Mouse (Mus musculus) bone marrow macrophage, adult 2 months (primary cell): Measurements from ENCODE around the gene Tent4a. TPM values are rescaled to one million over a fixed set of nuclear protein-coding genes. Genes with fewer than 3 reads are reported as not detected.

ENCODE experiments used
- H3K27ac ChIP-seq: 2 replicates; pipeline ENCODE4 v1.5.1; 2012; ENCODE audit warnings: low read depth, low read length; ENCODE audit not compliant: insufficient read depth
- H3K4me1 ChIP-seq: 2 replicates; pipeline ENCODE4 v1.6.1; 2012; ENCODE audit warnings: low read length; ENCODE audit not compliant: control insufficient read depth, insufficient read depth
- H3K4me3 ChIP-seq: 2 replicates; pipeline ENCODE4 v1.5.1; 2012; ENCODE audit warnings: mild to moderate bottlenecking, low read length, moderate library complexity; ENCODE audit not compliant: insufficient read depth
- CTCF ChIP-seq: IDR thresholded peaks from 2 replicates; pipeline ENCODE4 v1.5.1; 2012; ENCODE audit warnings: low read depth, mild to moderate bottlenecking, low read length, moderate library complexity
- POLR2A ChIP-seq: IDR thresholded peaks from 2 replicates; pipeline ENCODE4 v1.6.1; 2012; ENCODE audit warnings: mild to moderate bottlenecking, low read depth, low read length, borderline replicate concordance
- polyA plus RNA-seq: library from polyadenylated mRNA; stranded (reverse); fragments of >200 nt; gene quantifications from 2 replicates; pipeline ENCODE4 v1.2.4, GENCODE M21; 2012; ENCODE audit not compliant: missing spikeins, insufficient read depth, insufficient read length

The Tent4a gene
- polyA plus RNA-seq, 1 experiment: 15.0 TPM

DNA sequence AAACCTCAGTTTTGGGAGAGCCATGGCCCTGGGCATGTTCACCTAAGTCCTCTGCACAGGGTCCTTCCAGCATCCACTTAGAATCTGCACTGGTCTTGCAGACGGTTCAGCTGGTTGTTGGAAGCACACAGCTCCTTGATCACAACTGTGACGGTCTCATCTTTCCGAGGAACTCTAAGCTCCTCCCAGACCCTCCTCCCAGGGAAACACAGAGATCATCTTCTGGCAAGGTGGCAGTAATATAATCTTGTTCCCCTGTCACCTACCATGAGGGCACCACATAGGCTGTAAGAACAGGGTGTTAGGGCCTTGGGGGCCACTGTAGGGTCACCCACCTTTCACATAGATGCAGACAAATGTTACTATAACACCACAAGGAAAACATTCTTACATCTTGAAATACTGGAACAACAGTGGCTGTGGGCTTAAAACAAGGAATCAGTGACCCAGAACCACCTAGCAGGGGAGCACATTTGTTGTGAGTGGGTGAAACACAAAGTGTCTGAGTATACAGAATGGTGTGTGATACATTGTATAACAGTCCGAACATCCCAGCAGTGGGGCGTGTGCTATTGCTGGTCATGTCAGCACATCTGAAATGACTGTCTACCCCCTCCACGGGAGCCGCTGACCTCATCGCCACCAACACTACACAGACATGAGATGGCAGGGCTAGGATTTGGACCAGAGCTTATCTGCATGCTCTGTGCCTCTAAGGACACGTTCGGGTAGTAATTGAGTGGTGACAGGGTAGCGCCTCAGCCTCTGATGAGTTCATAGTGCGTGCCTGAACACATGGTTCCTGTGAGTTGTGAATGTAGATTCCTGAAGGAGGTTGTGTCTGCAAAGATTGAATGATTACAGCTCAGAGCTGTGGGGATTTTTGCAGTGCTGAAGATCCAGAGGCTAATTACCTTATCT lies 28.5 kb upstream of the Tent4a start:
- no peak for TF ChIP-seq CTCF
- no peak for TF ChIP-seq POLR2A
- Histone ChIP-seq H3K4me3 (no peak overlapping the region), H3K27ac (no peak overlapping the region), H3K4me1 (no peaks in the 10 kb centered on the region)

DNA sequence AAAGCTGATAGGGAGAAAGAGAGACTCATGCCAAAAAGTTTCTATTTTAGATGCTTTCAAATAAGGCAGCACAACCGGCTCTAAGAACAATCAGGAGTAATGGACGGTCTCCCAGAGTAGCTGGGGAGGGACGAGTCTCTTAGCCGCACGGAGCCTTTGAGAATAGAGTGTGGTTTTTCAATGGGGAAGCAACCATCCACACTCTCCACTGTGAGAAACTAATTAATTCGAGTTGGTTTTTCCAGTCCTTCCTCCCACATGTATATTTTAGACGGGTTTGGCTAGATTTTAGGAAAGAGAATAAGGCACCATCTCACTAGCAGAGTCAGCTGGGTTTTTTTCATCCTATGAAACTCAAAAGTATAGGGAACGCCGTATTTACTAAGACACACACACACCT lies 27.6 kb upstream of the Tent4a start:
- TF ChIP-seq POLR2A: no peak
- no peak for TF ChIP-seq CTCF
- no peak overlapping the region for H3K27ac ChIP-seq
- no peak overlapping the region for H3K4me3 ChIP-seq
- H3K4me1 ChIP-seq: no peaks in the 10 kb centered on the region

DNA sequence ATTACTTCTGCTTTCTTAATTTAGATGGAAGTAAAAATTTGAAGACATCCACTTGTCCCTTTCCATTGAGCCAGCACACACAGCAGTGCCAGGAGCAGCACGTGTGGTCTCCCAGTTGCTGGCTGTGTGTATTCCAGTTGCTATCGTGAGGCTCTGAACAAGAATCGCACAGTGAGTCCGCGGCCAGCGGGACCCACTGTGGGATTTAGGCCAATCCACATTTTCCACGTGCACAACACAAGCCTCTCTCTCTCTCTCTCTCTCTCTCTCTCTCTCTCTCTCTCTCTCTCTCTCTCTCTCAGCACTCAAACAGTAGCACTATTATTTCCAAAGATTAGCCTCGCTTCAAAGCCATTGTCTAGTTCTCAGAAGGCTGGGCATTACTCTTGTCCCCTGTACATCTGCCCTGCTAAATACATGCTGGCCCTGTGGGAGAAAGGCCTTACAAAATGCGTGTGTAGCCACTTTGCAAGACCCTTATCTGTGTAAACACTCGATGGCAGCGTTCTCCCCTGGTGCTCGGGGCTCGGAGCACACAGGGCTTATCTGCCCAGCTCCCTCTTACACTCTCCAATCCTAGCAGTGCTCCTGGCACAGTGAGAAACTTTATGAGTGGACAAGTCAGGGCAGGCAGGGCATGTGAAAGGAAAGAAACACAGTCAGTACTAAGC lies 25.0 kb upstream of the Tent4a start:
- no peak overlapping the region for H3K27ac ChIP-seq
- no peak overlapping the region for H3K4me3 ChIP-seq
- TF ChIP-seq CTCF: no peak
- TF ChIP-seq POLR2A: no peak
- H3K4me1 ChIP-seq: no peaks in the 10 kb centered on the region

DNA sequence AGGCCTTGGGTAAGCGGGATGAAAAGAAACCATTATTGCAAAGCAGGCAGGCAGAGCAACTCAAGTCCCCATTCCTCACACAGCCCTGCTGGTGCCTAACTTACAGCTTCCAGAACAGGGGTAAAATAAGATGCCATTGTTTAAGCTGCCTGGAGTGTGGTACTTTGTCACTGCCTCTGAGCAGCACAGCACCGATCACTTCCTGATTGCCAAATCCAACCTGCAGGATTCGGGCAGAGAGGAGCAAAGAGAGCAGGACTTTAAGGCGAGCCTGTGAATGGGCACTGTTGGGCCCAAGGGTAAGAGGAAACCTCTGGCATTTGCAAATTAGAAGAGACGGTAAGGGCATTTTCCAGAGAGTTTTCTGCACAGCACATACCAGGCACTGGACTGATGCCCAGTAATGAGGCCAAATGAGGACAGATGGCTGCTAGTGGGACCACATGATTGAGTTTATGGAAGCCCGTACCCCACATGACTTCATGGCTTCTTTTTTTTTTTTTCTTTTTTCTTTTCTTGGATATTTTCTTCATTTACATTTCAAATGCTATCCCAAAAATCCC lies 23.8 kb upstream of the Tent4a start:
- TF ChIP-seq POLR2A (no peak), CTCF (no peak)
- H3K4me1 ChIP-seq: no peaks in the 10 kb centered on the region
- H3K27ac ChIP-seq: no peak overlapping the region
- no peak overlapping the region for H3K4me3 ChIP-seq

DNA sequence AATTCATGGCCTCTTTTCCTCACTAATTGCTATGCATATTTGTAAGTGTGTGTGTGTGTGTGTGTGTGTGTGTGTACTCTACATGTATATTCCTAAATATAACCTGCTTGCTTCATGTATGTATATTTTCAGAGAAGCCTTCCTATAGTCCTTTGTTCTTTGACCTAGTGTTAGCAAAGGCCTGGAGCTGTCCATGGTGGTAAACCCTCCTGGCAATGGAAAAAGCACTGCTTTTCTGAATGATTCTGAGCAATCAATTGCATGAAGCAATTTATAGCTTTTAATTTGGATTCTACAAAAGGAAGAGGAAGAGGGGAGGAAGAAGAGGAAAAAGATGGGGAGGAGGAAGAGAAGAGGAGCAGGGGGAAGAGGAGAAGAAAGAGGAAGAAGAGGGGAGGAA lies 22.3 kb upstream of the Tent4a start:
- no peak overlapping the region for H3K27ac ChIP-seq
- TF ChIP-seq POLR2A: no peak
- TF ChIP-seq CTCF: no peak

DNA sequence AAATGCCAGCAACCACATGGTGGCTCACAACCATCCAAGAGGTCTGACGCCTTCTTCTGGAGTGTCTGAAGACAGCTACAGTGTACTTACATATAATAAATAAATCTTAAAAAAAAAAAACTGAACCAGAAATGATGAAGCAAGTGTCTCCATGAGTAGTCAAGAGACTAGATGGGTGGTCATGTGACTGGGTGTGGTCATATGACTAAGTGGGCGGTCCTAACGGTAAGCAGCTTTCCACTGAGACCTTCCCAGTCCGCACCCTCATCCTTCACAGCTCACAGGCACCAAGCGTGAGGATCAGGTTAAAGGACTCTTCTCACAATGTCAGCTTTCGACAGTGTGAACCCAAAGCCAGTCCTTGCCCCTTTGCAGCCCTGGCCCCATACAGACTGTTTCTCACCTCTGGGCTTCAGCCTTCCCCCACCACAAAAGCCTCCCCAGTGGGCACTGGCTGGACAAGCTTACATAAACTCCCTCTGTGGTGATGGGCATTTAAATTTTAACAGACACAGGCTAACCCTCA lies 21.6 kb upstream of the Tent4a start:
- Histone ChIP-seq H3K27ac (no peak overlapping the region), H3K4me1 (no peaks in the 10 kb centered on the region), H3K4me3 (no peak overlapping the region)
- TF ChIP-seq POLR2A (no peak), CTCF (no peak)

More for the DNA sequence above, 22.3 kb upstream of the Tent4a start:
- no peak overlapping the region for H3K4me3 ChIP-seq
- no peaks in the 10 kb centered on the region for H3K4me1 ChIP-seq

DNA sequence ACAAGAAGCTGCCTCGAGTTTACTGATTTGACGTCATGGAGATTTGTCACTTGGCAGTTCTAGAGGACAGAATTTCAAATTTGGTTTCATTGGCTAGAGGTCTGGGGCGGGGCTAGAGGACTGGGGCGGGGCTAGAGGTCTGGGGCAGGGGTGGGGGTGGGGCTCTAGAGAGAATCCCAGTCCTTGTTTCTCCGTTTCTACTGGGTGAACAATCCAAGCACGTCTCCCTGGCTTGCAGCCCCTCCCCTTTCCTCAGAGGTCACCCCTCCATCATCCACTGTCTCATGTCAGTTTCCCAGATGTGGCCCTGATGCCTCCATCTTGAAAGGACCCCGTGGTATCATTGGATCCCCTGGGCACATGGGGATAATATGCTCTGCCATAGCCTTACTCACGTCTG lies 20.6 kb upstream of the Tent4a start:
- H3K4me1 ChIP-seq: no peaks in the 10 kb centered on the region
- H3K4me3 ChIP-seq: no peak overlapping the region
- TF ChIP-seq POLR2A: no peak
- H3K27ac ChIP-seq: no peak overlapping the region

DNA sequence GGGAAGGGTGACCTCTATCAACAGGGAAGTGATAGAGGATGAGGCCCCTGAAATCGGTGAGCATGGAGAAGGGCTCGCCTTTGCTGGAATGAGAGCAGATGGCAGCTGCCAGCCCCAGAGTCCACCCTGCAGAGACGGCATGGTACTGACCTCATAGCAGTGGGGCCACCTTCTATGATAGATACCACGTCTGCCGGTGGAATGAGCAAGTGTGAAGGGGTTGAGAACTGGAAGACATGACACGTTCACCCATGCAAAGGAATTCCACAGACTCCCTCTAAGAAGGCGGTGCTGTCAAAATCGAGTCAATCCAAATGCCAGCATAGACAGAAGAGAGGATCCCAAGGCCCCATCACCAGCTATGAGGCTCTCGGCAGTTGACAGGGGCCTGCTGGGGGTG lies 19.8 kb upstream of the Tent4a start:
- no peak overlapping the region for H3K4me3 ChIP-seq
- no peak overlapping the region for H3K27ac ChIP-seq
- no peak for TF ChIP-seq CTCF
- no peak for TF ChIP-seq POLR2A
- no peaks in the 10 kb centered on the region for H3K4me1 ChIP-seq

DNA sequence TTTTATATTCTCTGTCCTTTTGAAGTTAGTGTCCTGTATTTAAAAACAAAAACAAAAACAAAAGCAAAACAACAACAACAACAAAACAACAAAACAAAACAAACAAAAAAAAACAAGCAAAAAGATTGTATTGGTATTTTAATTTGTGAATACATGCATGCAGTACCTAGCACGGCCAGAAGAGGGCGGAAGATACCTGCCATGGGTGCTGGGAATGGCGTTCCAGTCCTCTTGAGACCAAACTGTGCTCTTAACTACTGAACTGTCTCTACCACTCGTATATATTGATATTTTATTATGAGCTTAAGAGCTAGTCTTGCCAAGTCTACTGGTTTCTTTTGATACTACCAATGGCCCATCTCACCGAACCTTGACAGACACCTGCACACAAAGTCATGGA lies 18.6 kb upstream of the Tent4a start:
- no peak for TF ChIP-seq POLR2A
- peak; percentile 92 for TF ChIP-seq CTCF
- no peak overlapping the region for H3K4me3 ChIP-seq
- H3K27ac ChIP-seq: no peak overlapping the region
- H3K4me1 ChIP-seq: no peaks in the 10 kb centered on the region

DNA sequence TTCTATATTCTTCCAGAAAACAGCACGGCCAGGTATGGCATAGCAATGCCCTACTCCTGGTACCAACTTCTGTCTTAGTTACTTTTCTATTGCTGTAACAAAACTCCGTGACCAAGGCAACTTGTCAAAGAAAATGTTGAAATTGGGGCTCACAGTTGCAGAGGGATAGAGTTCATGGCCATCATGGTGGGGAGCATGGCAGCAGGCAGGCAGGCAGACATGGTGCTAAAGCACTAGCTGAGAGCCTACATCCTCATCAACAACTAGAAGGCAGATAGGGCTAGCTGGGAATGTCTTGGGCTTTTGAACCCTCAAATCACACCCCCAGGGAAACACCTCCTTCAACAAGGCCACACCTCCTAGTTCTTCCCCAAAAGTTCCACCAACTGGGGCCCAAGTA lies 16.4 kb upstream of the Tent4a start:
- no peak overlapping the region for H3K4me3 ChIP-seq
- TF ChIP-seq POLR2A: no peak
- no peak for TF ChIP-seq CTCF
- H3K27ac ChIP-seq: no peak overlapping the region
- H3K4me1 ChIP-seq: no peaks in the 10 kb centered on the region
